Mouse (Mus musculus) granulocyte monocyte progenitor cell, adult 5-6 weeks (primary cell): ENCODE data around the gene Cnga2. TPM values are rescaled to one million over a fixed set of nuclear protein-coding genes. Genes with fewer than 3 reads are reported as not detected.
A peak's percentile ranks its signal among the peaks of the same experiment; 100 is the strongest.
"Not testable (repeated sequence)": the region's sequence is repeated elsewhere in the genome, so short reads cannot be mapped to it uniquely, and the experiment has no call there.

ENCODE experiments used
- ATAC-seq: replicated peaks from 2 replicates; pipeline ENCODE4 v1.8.0; 2016; ENCODE audit warnings: mild to moderate bottlenecking, moderate TSS enrichment, inconsistent platforms; ENCODE audit not compliant: poor library complexity, severe bottlenecking
- total RNA-seq, 2 experiments: library from RNA; stranded (forward) in 1 of 2; stranded (reverse) in 1 of 2; fragments of 200-712, 200-1000 nt in 1 of 2; fragments of >200 nt in 1 of 2; fragmentation: Nextera tagmentation in 1 of 2; gene quantifications; 2 replicates each; pipeline ENCODE4 v1.2.3; 2014 to 2017

Cnga2 gene
- not detected in 2 replicates for total RNA-seq (2014; fragmentation: Nextera tagmentation)
- not detected in 2 replicates for total RNA-seq (2017)

DNA sequence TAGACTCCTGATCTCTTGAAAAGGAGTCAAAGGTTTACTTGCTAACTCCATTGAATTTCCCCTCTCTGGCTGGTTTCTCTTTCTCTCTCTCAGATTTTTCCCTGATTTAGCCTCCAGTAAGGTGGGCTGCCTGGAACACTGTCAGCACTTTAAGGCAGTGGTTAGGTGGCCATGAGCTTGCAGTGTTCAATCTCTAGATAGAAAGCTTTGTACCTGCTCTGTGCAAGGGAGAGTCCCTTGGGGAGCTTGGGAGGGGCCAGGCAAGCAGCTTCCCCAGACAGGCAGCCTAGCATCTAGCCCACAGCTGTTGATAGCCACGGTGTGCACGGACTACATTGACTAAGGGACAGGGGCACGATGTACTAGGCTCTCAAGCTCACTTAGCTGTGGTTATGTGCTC is at the start of gene Cnga2:
Gene Cnga2 (plus strand): TSS at position 301 of the 400 bp plus-strand sequence.
- no peak for ATAC-seq

DNA sequence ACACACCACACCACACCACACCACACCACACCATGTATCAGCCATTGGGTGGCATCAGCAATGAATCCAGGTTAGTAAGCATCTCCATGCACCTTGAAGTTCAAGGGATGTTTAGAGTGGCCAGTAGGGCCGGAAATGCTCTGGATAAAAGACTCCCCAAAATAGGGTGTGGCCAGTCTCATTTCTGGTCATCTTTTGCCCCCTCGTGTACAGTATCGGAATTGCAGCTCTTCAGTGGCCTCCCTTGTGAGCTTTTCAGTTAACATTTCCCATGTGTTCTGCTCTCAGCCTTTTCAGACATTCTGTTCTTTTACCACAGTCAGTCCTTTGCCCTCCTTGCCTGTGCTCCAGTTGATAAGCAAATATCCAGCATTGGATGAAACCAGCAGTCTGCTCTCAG is 45.0 kb upstream of the Cnga2 start:
- peak; percentile 52; the same call in 1 of the 2 replicates for ATAC-seq

DNA sequence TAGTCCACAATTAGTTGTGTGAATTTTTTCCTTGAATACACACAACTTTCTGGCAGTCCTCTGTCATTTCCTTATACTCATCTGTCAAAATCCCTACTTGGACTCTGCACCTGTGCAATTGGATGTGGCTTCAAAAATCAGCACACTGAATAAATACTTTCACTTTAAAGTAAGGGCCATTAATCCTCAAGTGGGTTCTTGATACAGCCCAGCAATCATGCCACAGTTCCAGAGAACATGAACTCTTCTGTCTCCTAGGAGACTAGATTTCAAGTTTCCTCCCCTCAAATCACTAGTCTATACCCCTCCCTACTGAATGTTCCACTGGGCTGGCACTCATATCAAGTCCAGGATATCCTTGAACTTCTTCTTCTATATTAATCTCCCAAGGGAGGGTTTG is 33.3 kb upstream of the Cnga2 start:
- no peak for ATAC-seq

DNA sequence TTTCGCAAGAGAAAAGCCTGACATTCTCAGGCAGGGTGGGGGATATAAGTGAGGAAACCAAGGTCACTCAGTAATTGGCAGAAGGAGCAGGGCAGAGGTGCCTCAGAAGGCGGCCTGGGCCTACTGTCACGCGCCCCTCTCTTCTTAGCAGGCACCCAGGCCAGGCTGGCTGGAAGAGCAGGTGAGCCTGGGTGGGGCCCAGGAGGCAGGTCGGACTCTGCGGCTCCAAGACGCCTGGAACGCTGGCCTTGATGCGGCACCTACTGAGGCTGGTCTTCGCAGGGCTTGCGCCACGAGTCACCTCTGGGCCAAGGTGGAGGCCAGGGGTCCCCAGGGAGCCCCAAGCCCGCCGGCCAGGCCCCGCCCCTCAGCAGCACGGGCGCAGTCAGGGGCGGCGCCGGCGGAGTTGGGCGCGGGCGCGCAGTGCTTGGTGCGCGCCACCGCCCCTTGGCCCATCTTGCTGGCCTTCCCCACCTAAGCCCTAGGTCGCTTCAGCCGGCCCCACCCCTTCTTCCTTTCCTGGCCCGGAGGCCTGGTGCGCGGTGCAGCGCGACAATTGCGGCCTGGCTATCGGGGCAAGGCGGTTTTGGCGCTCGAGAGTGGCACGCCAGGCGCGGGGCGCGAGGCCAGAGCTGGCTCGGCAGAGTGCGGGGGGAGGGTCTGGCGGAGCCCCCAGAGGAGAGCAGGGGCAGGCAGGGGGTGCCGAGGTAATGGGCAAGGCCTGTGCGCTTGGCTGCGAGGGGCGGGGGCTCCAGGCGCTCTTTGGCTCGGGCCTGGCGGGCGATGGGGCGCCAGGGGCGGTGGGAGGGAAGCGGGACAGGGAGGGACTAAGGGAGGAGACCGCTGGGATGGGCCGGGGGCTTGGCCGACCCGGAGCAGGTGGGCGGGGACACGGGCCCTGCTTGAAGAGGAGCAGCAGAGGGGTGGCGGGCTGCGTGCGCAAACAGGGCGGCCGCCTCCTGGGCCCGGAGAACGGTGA is 29.3 kb upstream of the Cnga2 start, which contains the start of gene Prrg3:
Gene Prrg3 (plus strand): TSS at position 552 of the 979 bp plus-strand sequence.
- no peak for ATAC-seq

DNA sequence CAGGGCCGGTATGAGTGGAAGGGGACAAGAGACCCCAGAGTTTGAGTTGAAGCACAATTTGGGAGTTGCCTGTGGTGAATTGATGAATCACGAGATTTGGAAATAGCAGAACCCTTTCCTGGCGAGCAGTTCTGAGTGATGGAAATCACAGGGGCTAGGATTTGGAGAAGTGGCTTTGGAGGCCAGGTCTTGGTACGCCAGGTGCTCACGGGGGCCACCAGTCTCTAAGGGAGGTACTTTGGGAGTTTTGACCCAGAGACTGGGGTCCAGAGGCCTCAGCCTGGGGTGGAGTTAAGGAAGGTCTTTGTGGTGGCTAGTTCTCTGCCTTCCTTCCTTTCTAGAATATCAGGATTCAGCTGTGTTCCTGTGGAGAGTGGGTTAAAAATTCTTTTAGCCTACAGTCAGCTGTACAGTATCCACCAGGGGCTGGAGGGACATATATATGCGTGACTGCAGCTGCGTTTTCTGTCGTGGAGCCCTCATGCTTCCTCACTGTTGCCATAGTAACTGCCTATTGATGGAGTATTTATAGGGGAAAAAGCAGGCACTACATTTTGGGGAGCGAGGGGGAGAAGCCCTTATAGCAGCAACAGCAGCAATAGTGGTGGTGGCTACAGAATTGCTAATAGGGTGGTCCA is 28.3 kb upstream of the Cnga2 start:
- ATAC-seq = no peak

DNA sequence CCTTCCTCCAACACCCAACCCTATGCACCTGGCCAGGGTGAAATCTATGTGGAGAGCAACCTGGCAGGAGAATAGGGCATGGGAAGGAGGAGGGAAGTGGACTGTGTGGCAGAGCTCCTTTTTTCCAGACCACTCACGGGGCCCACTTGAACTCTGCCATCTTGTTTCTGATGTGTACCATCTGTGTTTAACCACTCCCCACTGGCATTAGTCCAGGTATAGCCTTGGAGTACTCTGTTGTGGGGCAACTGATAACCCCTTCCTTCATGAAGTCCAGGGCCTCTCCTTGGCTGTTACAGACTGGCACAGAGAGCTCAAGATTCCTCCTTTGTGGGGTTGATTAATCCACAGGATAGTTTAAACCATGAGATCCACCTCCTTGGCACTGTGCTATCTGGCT is 23.4 kb upstream of the Cnga2 start:
- no peak for ATAC-seq

DNA sequence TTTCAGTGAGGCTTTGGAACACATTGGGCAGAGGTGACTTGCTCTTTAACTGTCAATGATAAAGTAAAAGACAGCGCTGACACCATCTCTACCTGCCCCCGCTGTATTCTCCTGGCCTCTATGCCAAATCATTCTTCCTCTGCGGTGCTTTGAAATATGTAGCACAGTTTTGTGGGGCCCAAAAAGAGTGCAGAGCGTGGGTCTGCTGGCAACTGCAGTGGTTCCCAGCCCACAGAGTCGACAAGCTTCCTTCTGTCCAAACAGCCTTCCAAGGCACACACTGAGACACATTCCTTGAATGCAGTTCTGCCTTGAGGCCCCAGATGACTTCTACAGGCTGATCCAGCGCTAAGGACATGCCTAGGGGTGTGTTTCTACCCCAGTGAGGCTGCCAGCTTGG is 22.8 kb upstream of the Cnga2 start:
- no peak for ATAC-seq

DNA sequence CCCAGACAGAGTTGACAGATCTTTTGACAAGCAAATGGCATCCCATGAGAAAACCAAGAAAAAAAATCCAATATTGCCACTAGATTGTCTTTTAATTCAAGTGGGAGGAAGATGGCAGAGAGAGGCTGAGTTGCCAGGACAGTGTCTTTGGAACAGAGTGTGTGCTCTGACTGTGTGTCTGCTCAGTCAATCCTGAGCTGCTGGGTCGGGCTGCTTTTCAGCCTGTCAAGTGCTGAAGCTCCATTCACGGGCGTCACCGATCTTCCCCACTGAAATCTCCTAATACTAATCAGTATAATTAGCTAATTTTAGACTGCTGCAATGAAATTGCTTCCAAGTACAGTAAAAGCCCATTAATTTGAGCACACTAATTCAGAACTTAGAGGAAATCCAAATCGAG is 20.3 kb upstream of the Cnga2 start:
- ATAC-seq = no peak

DNA sequence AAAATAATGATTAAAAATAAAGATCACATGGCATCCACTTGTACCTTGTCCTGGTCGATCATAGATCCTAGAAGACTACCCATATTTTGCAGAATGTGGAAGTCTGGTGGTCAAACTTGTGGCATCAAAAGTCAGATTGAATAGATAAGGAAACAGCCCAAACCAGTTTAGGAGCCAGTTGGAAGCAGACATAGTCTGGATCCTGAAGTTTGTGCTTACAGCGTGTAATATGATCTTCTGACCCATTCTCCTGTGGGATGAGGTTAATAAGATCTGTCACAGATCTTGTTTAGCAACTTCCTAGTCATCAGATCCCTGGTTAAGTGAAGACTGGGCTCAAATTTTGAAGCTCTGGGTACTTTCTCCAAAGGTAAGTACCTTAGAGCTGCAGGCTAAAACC is 19.0 kb upstream of the Cnga2 start, which contains the start of gene Fate1:
Gene Fate1 (plus strand): TSS at position 301 of the 400 bp plus-strand sequence.
- ATAC-seq = no peak

DNA sequence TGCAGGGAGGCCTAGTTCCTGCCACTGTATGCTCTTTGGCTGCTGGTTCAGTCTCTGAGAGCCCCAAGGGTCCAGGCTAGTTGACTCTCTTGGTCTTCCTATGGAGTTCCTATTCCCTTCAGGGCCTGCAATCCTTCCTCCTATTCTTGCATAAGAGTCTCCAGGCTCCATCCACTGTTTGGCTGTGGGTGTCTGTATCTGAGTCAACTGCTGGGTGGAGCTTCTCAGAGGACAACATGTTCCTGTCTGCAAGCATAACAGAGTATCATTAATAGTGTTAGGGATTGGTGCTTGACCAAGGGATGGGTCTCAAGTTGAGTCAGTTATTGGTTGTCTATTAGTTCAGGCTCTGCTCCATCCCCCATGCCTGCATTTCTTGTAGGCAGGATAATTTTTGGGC is 14.0 kb upstream of the Cnga2 start:
- not testable (repeated sequence) for ATAC-seq

DNA sequence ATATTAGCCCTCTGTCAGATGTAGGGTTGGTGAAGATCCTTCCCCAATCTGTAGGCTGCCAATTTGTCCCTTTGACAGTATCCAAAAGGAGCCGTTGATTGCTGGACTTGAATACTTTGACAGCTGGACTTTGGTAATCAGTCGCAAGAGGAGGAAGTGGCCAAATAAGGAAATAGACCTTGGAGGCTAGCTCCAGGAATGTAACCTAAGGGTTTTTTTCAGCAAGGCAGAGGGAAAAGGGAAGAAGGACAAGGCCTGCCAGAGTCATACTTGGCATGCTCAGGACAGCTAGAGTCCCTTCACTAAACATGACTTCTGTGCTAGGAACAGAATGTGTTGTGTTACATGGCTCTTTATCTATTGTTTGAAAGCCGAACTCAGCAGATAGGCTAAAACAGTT is 11.2 kb upstream of the Cnga2 start:
- no peak for ATAC-seq

DNA sequence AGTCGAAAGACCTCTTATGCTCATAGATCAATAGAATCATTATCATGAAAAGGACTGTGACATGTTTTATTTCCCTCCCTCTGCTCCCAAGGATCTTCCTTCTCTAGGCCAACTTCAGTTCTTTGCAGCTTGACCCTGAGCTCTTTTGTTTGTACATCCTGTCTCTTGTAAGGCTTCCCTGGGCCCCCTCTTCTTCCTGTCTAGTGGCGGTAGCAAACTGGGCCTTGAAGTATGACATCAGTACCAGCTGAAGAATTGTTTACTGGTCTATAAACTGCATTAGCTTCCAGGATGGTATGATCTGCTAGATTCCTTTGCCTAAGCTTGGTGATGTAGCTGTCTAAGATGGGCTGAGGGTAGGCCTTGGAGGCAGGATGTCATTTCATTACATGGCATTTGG is 10.3 kb upstream of the Cnga2 start:
- no peak for ATAC-seq

DNA sequence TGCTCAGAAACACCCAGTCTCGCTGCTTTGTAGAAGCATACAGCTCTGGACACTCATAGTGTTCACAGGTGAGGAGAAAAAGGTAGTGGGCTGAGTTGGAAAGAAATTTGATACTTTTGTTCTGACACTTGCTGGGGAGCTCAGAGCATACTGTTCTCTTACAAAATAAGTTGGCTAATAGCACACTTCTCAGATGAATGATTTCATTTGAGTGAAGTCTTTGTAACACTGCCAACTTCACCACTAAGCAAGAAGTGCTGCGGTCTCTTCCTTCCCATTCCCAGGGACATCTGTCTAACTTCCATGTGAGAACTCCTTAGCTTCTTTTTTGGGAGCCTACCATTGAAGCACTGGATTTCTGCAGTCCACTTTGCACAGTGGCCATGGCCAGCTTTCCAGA is 8.4 kb upstream of the Cnga2 start:
- no peak for ATAC-seq

DNA sequence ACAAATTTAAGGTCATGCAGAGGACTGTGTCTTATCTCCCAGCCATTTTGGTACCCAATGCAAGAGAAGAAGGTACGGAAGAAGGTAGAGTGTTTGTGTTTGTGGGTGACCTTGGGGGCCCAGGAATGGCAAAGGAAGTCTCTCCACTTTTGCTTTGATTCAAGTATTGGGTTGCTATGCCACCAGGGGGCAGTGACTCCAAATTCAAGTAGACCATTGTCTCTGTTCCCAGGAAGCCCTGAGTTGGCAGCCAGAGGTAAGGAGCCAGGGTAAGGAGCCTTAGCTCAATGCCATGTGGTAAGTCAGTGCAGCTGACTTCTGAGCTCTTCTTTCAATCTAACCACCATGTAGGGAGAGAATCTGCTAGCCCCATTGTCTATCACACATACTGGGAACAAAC is 7.9 kb upstream of the Cnga2 start:
- ATAC-seq = no peak

DNA sequence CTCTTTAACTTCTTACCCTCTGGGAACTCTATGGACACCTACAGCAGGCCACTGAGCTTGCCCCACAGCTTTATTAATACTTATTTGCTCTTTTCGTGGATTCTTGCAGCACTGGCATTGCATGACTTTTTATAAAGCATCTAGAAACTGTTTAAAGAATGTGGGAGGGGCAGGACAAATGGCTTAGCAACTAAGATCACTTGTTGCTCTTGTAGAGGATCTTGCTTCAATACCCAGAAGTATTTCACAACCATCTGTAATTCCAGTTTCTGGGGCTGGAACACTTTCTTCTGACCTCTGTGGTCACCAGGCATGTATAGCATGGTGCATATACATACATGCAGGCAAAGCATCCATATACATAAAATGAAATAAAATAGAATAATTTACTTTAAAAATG is 4.3 kb downstream of the Cnga2 start:
- ATAC-seq = no peak

DNA sequence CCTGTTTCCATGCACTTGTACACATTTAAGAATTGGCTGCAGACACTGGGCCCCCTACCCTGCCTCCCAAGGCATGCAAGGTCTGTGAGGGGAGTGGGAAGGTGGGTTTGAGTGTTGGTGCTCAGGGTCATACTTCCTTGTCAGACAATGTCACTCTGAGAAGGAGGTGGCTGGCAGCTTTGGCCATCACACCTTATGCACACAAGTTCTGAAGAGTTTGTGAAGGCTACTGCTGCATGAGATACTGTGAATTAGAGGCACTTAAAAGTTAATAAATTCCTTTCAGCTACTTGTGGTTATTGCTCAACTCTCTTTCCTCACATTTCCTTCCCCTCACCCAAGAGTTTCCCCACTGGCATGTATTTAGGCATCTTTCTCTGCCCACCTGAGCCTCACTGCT is 18.3 kb downstream of the Cnga2 start:
- ATAC-seq = no peak; the same call in 1 of the 2 replicates

DNA sequence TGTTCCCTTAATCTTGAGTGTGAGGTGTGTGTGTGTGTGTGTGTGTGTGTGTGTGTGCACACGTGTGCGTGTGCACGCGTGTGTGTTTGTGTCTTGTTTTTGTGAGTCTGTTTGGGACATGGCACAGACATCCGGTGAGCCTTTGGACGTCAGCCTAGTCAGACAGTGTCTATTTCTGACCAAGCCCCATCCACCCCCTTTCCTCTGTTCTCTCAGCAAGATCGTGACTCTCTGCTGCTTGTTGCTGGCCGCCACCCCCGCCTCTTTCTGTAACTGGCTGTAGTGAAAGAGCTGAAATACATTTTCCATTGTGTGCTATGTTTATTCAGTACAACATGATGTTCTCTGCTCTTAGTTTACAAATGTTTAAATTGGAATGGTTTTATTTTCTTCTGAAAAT is 20.6 kb downstream of the Cnga2 start:
- ATAC-seq = no peak

DNA sequence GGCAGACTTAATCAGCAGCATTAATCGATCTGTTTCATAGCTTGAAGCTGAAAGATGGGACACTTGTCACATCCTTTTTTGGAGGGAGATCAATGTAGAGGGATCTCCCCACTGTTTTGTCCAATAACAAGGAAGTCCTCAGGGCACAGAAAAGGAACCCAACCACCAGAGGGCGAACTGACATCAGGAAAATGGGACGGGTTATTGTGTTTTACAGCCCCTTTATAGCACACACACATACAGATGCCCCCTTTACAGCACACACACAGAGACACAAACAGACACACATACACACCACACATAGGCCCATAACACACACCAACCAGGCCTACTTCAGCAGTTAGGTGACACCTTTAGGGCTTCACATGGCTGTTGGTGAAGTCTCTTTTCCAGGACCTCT is 21.2 kb downstream of the Cnga2 start:
- ATAC-seq = no peak

DNA sequence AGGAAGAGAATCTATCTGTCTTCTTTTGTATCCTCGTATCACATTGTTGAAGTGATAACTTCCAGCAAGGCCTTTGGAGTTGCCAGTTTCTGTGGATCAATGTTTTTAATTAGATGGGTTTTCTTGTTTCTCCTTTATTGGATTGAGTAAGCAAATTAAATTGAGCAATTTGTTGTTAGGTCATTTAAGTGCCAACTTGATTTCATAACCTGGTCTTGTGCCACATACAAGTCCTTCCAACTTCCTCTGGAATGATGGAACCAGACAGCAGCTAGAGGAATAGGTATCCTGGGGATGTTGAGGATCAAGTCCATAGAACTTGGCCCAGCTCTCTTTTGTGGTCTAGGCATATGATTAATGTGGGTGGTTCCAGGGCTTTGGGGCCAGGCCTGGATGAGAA is 30.6 kb downstream of the Cnga2 start:
- no peak for ATAC-seq

DNA sequence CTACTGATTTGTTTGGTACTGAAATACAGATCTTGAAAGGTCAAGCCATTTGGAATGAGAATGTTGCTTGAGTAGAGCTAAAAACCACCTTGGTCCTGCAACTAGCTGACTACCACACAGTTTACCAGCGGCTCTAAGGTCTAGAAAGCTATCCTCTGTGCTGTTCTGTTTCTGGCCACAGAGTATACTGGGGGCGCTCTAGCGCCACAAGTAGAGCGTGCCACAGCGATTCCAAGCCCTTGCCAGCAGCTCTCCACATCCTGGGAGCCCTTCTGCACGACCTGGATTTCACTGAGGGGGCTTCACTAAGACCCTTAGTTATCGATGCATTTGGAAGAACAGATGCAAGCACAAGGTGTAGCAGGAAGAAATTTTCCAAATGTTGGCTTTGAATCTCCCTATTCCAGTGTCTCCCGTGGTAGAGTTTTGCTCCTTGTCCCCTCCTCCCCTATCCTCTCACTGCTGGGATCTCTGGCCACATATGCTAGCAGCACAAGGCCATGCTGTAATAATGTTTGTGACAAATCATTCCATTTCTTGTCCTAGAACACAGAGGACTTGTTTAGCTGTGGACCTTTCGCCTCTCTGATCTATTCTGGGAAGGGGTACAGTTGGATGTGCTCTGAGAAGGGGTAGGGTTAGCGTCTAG is 31.2 kb downstream of the Cnga2 start:
- no peak; the same call in 1 of the 2 replicates for ATAC-seq

DNA sequence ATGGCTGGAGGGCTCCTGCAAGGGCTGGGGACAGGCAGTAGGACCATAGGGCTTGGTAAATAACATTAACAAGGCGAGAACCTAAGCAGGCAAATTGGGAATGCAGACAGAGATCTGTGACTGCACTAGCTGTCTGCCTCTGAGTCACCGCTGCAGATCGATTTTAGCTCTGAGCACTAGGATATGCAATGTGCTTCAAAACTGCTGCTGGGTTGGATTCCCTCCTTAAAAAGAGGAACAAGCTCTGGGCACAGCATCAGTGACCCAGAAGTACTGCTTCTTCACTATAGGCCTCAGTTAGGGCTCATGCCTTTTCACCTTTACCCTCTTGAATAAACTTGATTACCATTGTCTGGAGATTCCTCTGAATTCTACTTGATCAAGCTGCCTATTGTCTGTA is 31.9 kb downstream of the Cnga2 start:
- ATAC-seq = no peak
